Mouse (Mus musculus) intestine, embryonic 14.5 days (tissue): Measurements from ENCODE around the gene Mphosph8. TPM values are rescaled to one million over a fixed set of nuclear protein-coding genes. Genes with fewer than 3 reads are reported as not detected.

Source experiments
- ATAC-seq: fragments of 200-750 bp; cut with Nextera tagmentation; replicated peaks from 2 replicates; pipeline ENCODE4 v1.8.0; 2017; ENCODE audit warnings: low read depth, moderate number of reproducible peaks, moderate TSS enrichment, moderate library complexity; ENCODE audit not compliant: low FRiP score, low TSS enrichment
- DNase-seq: peaks from one replicate; pipeline ENCODE4 v3.0.0-alpha.2; 2018; ENCODE audit warnings: low spot score
- H3K27ac ChIP-seq: fragments of 300-500 bp; sonication (generic); 2 replicates; pipeline ENCODE4 v1.5.1; 2014; ENCODE audit warnings: low read depth, mild to moderate bottlenecking, control low read depth
- H3K27me3 ChIP-seq: fragments of 300-500 bp; sonication (generic); replicated peaks from 2 replicates; pipeline ENCODE4 v1.6.1; 2014; ENCODE audit warnings: low read length, control low read depth; ENCODE audit not compliant: control insufficient read depth, insufficient read depth
- H3K36me3 ChIP-seq: fragments of 300-500 bp; sonication (generic); 2 replicates; pipeline ENCODE4 v1.6.1; 2014; ENCODE audit warnings: low read length, control low read depth; ENCODE audit not compliant: control insufficient read depth, insufficient read depth
- H3K4me1 ChIP-seq: fragments of 300-500 bp; sonication (generic); replicated peaks from 2 replicates; pipeline ENCODE4 v1.6.1; 2014; ENCODE audit warnings: low read length, control low read depth, mixed read lengths; ENCODE audit not compliant: control insufficient read depth, insufficient read depth
- H3K4me2 ChIP-seq: fragments of 300-500 bp; sonication (generic); 2 replicates; pipeline ENCODE4 v1.6.1; 2014; ENCODE audit warnings: low read length
- H3K4me3 ChIP-seq: fragments of 300-500 bp; sonication (generic); 2 replicates; pipeline ENCODE4 v1.5.1; 2014; ENCODE audit warnings: low read depth, low read length, control low read depth, mixed read lengths
- H3K9ac ChIP-seq: fragments of 300-500 bp; sonication (generic); 2 replicates; pipeline ENCODE4 v1.6.1; 2014; ENCODE audit warnings: mild to moderate bottlenecking, low read length
- H3K9me3 ChIP-seq: fragments of 300-500 bp; sonication (generic); 2 replicates; pipeline ENCODE4 v1.6.1; 2016; ENCODE audit warnings: low read length, control low read depth; ENCODE audit not compliant: control insufficient read depth
- WGBS: fragments of 180-500 bp; shearing (Covaris S2); extraction: QIAGEN DNeasy Blood & Tissue Kit; methylation state at CpG from one replicate; pipeline ENCODE4 v1.1.7; 2014; 5-methylcytosine and 5-hydroxymethylcytosine counted together
- polyA plus RNA-seq: library from polyadenylated mRNA; unstranded; fragments of >200 nt; fragmentation: Nextera tagmentation; extraction: Ambion mirVana; gene quantifications from 2 replicates; pipeline ENCODE4 v1.2.1, GENCODE M21; 2014

Gene Mphosph8
- polyA plus RNA-seq, 1 experiment from 2014 or later, result 27.4 TPM

GRCm38 (mm10) chr14:56669046-56669620 is 1.1 kb downstream of the Mphosph8 start:
- Histone ChIP-seq H3K9ac (peak overlapping the region; percentile 75), H3K4me1 (peaks cover 9% of the 10 kb centered on the region), H3K27me3 (no peaks in the 10 kb centered on the region), H3K4me2 (peak overlapping the region; percentile 91), H3K27ac (peak overlapping the region; percentile 90; the same call in 1 of the 2 replicates), H3K4me3 (peak overlapping the region; percentile 91), H3K36me3 (peaks cover 20% of the 10 kb centered on the region), H3K9me3 (no peaks in the 10 kb centered on the region)
- no peak for ATAC-seq
- no peak for DNase-seq
- WGBS, result 2% methylated on average over 13 of the region's 13 CpGs

- H3K9me3 ChIP-seq, result no peaks in the 10 kb centered on the region
- H3K4me3 ChIP-seq, result no peak overlapping the region
- H3K27ac ChIP-seq, result no peak overlapping the region
- no peak for ATAC-seq
- no peak for DNase-seq
- H3K4me2 ChIP-seq, result no peak overlapping the region
- H3K9ac ChIP-seq, result no peak overlapping the region
- H3K27me3 ChIP-seq, result no peaks in the 10 kb centered on the region
- 38% methylated on average over 1 of the region's 1 CpGs for WGBS
- no peaks in the 10 kb centered on the region for H3K4me1 ChIP-seq
- peaks cover 90% of the 10 kb centered on the region for H3K36me3 ChIP-seq
Measured at GRCm38 (mm10) chr14:56685426-56685825, 17.4 kb downstream of the Mphosph8 start.

GRCm38 (mm10) chr14:56689116-56689515 is 21.1 kb downstream of the Mphosph8 start:
- Histone ChIP-seq H3K27ac (no peak overlapping the region), H3K27me3 (no peaks in the 10 kb centered on the region), H3K4me1 (no peaks in the 10 kb centered on the region), H3K9ac (no peak overlapping the region), H3K4me2 (no peak overlapping the region), H3K9me3 (no peaks in the 10 kb centered on the region), H3K36me3 (peaks cover 94% of the 10 kb centered on the region), H3K4me3 (no peak overlapping the region)
- WGBS, result 94% methylated on average over 1 of the region's 1 CpGs
- ATAC-seq (no peak), DNase-seq (no peak)

DNA sequence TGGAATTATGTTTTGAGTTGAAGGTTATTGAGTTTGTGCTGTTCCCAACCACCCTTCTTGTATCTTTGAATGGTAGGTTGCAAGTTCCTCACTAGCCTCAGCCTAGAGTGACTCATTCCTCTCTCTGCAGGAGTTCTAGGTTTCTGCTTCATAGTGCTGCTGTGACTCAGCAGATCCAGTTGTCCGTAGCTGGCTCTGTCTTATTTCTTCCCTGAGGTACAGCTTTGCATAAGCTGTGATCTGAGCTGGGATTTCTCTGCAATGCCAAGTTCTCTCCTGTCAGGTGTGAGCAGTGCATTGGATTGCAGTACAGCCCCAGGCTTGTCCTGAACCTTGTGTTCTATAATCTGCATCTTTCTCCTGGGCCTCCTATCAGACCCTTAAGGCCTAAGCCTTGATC is 21.7 kb downstream of the Mphosph8 start:
- no peak overlapping the region for H3K27ac ChIP-seq
- H3K9ac ChIP-seq, result no peak overlapping the region
- no peaks in the 10 kb centered on the region for H3K9me3 ChIP-seq
- H3K4me3 ChIP-seq, result no peak overlapping the region
- ATAC-seq (no peak), DNase-seq (no peak)
- H3K36me3 ChIP-seq, result peaks cover 94% of the 10 kb centered on the region
- 71% methylated on average over 1 of the region's 1 CpGs for WGBS
- no peaks in the 10 kb centered on the region for H3K27me3 ChIP-seq
- H3K4me1 ChIP-seq, result no peaks in the 10 kb centered on the region
- H3K4me2 ChIP-seq, result no peak overlapping the region

- DNase-seq, result no peak
- no peak overlapping the region for H3K9ac ChIP-seq
- no peak overlapping the region for H3K27ac ChIP-seq
- H3K27me3 ChIP-seq, result no peaks in the 10 kb centered on the region
- H3K4me2 ChIP-seq, result no peak overlapping the region
- WGBS, result 76% methylated on average over 3 of the region's 3 CpGs
- no peak overlapping the region for H3K4me3 ChIP-seq
- peaks cover 96% of the 10 kb centered on the region for H3K36me3 ChIP-seq
- H3K9me3 ChIP-seq, result no peaks in the 10 kb centered on the region
- no peaks in the 10 kb centered on the region for H3K4me1 ChIP-seq
- no peak for ATAC-seq
Measured at GRCm38 (mm10) chr14:56695495-56695894, 27.4 kb downstream of the Mphosph8 start.

DNA sequence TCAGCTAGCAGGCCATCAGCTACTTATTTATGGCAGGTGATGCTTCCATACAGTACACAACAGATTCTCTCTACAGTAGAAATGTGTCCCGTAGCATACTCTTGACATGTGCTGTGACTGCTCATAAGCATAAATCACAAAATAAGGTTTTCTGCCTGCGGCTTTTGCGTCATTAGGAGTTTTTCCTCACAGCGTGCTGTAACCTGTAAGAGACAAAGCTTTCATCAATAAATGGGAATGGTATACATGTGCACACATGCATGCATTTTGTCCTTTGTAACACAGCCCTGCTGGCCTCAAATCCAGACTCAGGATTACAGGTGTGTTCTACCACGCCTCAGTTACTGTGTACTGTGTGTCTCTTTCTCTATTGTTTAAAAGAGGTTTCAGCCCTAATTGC is 29.8 kb downstream of the Mphosph8 start:
- no peaks in the 10 kb centered on the region for H3K4me1 ChIP-seq
- no peaks in the 10 kb centered on the region for H3K9me3 ChIP-seq
- no peak overlapping the region for H3K27ac ChIP-seq
- WGBS, result 88% methylated on average over 5 of the region's 5 CpGs
- DNase-seq (no peak), ATAC-seq (no peak)
- no peak overlapping the region for H3K4me2 ChIP-seq
- peaks cover 75% of the 10 kb centered on the region for H3K36me3 ChIP-seq
- no peak overlapping the region for H3K9ac ChIP-seq
- no peaks in the 10 kb centered on the region for H3K27me3 ChIP-seq
- H3K4me3 ChIP-seq, result no peak overlapping the region

DNA sequence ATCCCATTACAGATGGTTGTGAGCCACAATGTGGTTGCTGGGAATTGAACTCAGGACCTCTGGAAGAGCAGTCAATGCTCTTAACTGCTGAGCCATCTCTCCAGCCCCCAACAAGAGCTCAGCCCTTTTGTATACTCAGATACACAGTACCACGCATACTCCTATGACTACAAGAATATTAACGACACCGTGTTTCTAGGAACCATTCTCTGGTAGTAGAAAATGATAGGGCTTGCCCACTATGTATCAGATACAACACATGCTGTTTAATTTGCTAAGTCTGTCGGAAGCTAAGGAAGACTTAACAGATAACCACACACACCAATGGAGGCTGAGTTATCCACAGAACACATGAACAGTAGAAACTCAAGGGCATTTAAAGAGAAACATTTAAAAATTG is 34.6 kb downstream of the Mphosph8 start:
- Histone ChIP-seq H3K4me1 (peaks cover 3% of the 10 kb centered on the region; the same call in 1 of the 2 replicates), H3K27me3 (no peaks in the 10 kb centered on the region), H3K4me3 (no peak overlapping the region), H3K27ac (no peak overlapping the region), H3K9me3 (no peaks in the 10 kb centered on the region), H3K4me2 (no peak overlapping the region), H3K36me3 (peaks cover 31% of the 10 kb centered on the region), H3K9ac (no peak overlapping the region)
- DNase-seq (no peak), ATAC-seq (no peak)
- WGBS, result 87% methylated on average over 4 of the region's 4 CpGs

DNA sequence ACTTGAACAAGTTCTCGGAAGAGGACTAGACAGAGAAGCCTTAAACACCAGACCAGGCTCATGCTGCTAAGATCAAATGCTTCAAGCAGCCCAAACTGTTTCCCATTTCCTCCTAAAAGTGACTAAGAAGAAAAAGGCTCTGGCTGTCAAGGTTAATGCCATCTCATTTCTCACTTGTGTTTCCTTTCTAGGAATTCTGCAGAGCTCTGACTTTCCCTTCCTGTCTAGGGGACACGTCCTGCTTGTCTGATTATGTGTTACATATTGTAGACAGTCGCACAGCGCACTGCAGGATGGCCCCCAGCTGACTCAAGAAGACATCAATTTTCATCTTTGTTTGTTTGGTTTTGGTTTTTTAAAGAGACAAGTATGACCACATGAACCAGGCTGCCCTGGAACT is 37.6 kb downstream of the Mphosph8 start:
- DNase-seq, result no peak

DNA sequence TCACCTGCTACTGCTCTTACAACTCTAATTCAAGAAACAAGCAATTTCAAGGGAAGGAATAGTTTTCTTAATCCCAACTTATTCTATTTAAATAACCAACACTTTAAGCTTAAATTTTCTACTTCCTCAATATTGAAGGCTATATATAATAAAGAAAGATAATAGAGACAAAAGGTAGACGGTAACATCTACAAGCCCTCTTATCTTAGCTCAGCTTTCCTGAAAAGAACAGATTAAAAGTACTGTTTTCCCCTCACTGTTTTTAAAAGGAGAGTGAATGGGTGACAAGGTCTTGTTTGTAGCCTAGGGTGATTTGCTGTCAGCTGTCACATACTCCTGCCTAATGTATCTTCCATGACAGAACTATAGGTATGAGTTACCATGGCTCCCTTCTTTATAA is 58.4 kb downstream of the Mphosph8 start:
- Histone ChIP-seq H3K36me3 (peaks cover 15% of the 10 kb centered on the region), H3K4me1 (no peaks in the 10 kb centered on the region), H3K4me3 (no peak overlapping the region), H3K9me3 (no peaks in the 10 kb centered on the region), H3K27ac (no peak overlapping the region), H3K4me2 (no peak overlapping the region), H3K9ac (no peak overlapping the region), H3K27me3 (no peaks in the 10 kb centered on the region)
- ATAC-seq (no peak), DNase-seq (no peak)
- WGBS, result 89% methylated on average over 1 of the region's 1 CpGs

More for the DNA sequence above, 37.6 kb downstream of the Mphosph8 start:
- Histone ChIP-seq H3K27me3 (no peaks in the 10 kb centered on the region), H3K27ac (no peak overlapping the region), H3K36me3 (peaks cover under 1% of the 10 kb centered on the region), H3K9ac (no peak overlapping the region), H3K4me3 (no peak overlapping the region), H3K9me3 (no peaks in the 10 kb centered on the region), H3K4me2 (no peak overlapping the region), H3K4me1 (peaks cover 3% of the 10 kb centered on the region; the same call in 1 of the 2 replicates)
- 57% methylated on average over 4 of the region's 4 CpGs for WGBS
- ATAC-seq, result no peak
